8 mouse cellular contexts compared by ENCODE assay signal in genomic region chr11:87967692-87968289, GRCm38 (mm10). TPM values are rescaled to one million over a fixed set of nuclear protein-coding genes. Genes with fewer than 3 reads are reported as not detected.
DNase-seq lines count a peak whose midpoint lies in the region; ATAC-seq lines count a peak whose summit lies in the region.

No protein-coding gene starts in this region.

- no peak overlapping the region for H3K9ac ChIP-seq in intestine, embryonic 14.5 days (ENCODE audit: low read length)

- WGBS in intestine, embryonic 14.5 days = 2% methylated on average over 17 of the region's 17 CpGs
- 6% methylated on average over 17 of the region's 17 CpGs for WGBS in midbrain, embryonic 10.5 days

- H3K27ac ChIP-seq in intestine, embryonic 14.5 days (ENCODE audit: low read depth) = no peak overlapping the region
- H3K27ac ChIP-seq in midbrain, embryonic 10.5 days (replicated peaks) = no peak overlapping the region; the same call in 1 of the 2 replicates

- intact Hi-C loops in left cerebral cortex, postnatal 36 days (cut with DNase I) = loop anchor here (5.0 kb wide), 2 partner anchors 230 to 855 kb away; no protein-coding TSS in a partner anchor

- H3K36me3 ChIP-seq in intestine, embryonic 14.5 days (ENCODE audit: control insufficient read depth, insufficient read depth, low read length) = no peaks in the 10 kb centered on the region
- no peaks in the 10 kb centered on the region for H3K36me3 ChIP-seq in midbrain, embryonic 10.5 days

- 0 out of 2 replicates have a peak overlapping the region, but pooled peaks have one; percentile 1 for H3K4me3 ChIP-seq in intestine, embryonic 14.5 days (ENCODE audit: low read depth, low read length)
- peak overlapping the region; percentile 43 for H3K4me3 ChIP-seq in midbrain, embryonic 10.5 days

- no peaks in the 10 kb centered on the region for H3K9me3 ChIP-seq in intestine, embryonic 14.5 days (ENCODE audit: control insufficient read depth, low read length)
- no peaks in the 10 kb centered on the region for H3K9me3 ChIP-seq in midbrain, embryonic 10.5 days (replicated peaks)

- H3K27me3 ChIP-seq in intestine, embryonic 14.5 days (replicated peaks; ENCODE audit: control insufficient read depth, insufficient read depth, low read length) = no peaks in the 10 kb centered on the region
- 0 out of 2 replicates have a peak, but pooled peaks cover 8% of the 10 kb centered on the region for H3K27me3 ChIP-seq in midbrain, embryonic 10.5 days (ENCODE audit: low read depth, poor library complexity, severe bottlenecking)

- peak overlapping the region; percentile 48 for H3K4me2 ChIP-seq in intestine, embryonic 14.5 days (ENCODE audit: low read length)

- peak; percentile 84 to 87 for DNase-seq in adrenal gland, adult 18-20 months (ENCODE audit: low spot score in 2 of 2)
- DNase-seq in embryo, embryonic 11 days = peak; percentile 88
- peak; percentile 38 for DNase-seq in gastrocnemius, postnatal 25 days
- DNase-seq in intestine, embryonic 14.5 days (ENCODE audit: low spot score) = peak; percentile 97
- peak; percentile 75 to 79 for DNase-seq in left cerebral cortex, postnatal 36 days (ENCODE audit: low spot score in 2 of 2)
- peak; percentile 86 for DNase-seq in midbrain, embryonic 10.5 days (ENCODE audit: low spot score)
- DNase-seq in right cerebral cortex, postnatal 4 days = peak; percentile 83
- peak; percentile 75 for DNase-seq in yolk sac, embryonic 10.5 days (ENCODE audit: low spot score)

- ATAC-seq in intestine, embryonic 14.5 days (replicated peaks; ENCODE audit: low FRiP score, low TSS enrichment, low read depth) = no peak; the same call in 1 of the 2 replicates

- no peaks in the 10 kb centered on the region for H3K4me1 ChIP-seq in intestine, embryonic 14.5 days (replicated peaks; ENCODE audit: control insufficient read depth, insufficient read depth, low read length)
- H3K4me1 ChIP-seq in midbrain, embryonic 10.5 days = peaks cover 14% of the 10 kb centered on the region

RNA-seq across cellular contexts. Expression of gene Dynll2, which starts 19.5 kb away (rescaled TPM):
- total RNA-seq in adrenal gland, adult 18-20 months (2021) = 100 to 1,000 TPM; 222 to 233 TPM
- total RNA-seq in gastrocnemius, postnatal 25 days (2021) = 100 to 1,000 TPM; 145 to 167 TPM
- 14.1 and 20.4 TPM in 2 replicates for polyA plus RNA-seq in intestine, embryonic 14.5 days (2014; fragmentation: Nextera tagmentation; extraction: Ambion mirVana)
- 100 to 1,000 TPM; 539 to 592 TPM for total RNA-seq in left cerebral cortex, postnatal 36 days (2021)
- polyA plus RNA-seq in midbrain, embryonic 10.5 days (2016; fragmentation: Nextera tagmentation; extraction: Ambion mirVana) = 28.1 and 29.1 TPM in 2 replicates

RNA-seq across cellular contexts. Expression of gene Olfr464, which starts 47.0 kb away (rescaled TPM):
- total RNA-seq in adrenal gland, adult 18-20 months (2021) = not detected
- total RNA-seq in gastrocnemius, postnatal 25 days (2021) = not detected
- not detected in 2 replicates for polyA plus RNA-seq in intestine, embryonic 14.5 days (2014; fragmentation: Nextera tagmentation; extraction: Ambion mirVana)
- total RNA-seq in left cerebral cortex, postnatal 36 days (2021) = 1 to 10 TPM; 2.7 to 4.5 TPM
- polyA plus RNA-seq in midbrain, embryonic 10.5 days (2016; fragmentation: Nextera tagmentation; extraction: Ambion mirVana) = not detected in 2 replicates

Comparison
In these comparisons a context has a peak if more than half of its experiments do, and no peak if none do; other contexts are left out.
1. DNase-seq: peak in every context shown above with its lines; median percentile 97 in intestine, embryonic 14.5 days; 88 in embryo, embryonic 11 days; 86 in midbrain, embryonic 10.5 days; 86 in adrenal gland, adult 18-20 months; 83 in right cerebral cortex, postnatal 4 days; 77 in left cerebral cortex, postnatal 36 days; 75 in yolk sac, embryonic 10.5 days; 38 in gastrocnemius, postnatal 25 days.